In the genomic region with DNA sequence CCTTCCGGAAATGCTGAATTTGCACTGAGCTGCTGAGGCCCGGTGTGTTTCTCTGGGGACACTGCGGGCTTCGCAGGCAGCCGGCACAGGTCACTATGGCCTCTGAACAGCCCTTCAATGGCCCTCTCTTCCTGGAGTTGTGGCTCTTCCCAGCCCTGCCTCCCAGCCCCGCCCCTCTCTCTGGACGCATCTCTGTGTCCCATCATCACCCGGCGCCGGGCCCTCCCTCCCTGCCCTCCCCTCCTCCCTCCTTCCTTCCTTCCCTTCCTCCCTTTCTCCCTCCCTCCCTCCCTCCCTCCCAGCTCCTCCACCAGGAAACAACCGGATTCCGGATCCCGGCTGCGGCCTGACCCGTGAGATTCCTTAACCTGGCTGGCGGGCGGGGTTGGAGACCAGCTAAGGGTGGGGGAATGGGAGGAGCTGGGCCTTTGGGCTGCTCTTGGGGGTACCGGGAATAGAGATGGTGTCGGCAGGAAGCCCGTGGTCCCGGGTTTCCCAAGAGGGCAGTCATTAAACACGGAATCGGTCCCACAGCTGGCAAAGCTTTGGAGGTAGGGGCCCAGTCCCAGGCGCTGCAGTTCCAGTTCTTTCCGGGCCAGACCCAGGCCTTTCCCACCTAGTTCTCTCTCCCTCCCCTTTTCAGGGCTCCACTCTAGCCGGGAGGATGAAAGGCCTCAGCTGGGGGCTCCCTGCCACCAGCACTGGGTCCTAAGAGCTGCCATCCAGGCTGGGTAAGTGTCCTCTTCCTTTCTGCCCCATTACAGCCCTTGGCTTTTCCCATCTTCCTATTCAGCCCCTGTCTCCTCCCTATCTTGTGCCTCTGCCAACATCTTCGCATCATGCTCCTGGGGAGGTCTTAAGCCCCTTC, we compare ENCODE assay signal across 8 mouse cellular contexts. TPM values are rescaled to one million over a fixed set of nuclear protein-coding genes. Genes with fewer than 3 reads are reported as not detected.
A peak's percentile ranks its signal among the peaks of the same experiment; 100 is the strongest.
DNase-seq lines count a peak whose midpoint lies in the region; ATAC-seq and TF ChIP-seq lines count a peak whose summit lies in the region.

Gene Bcl2l2, plus strand, starts transcription at position 224 of the 868 bp plus-strand sequence.
Gene Gm20521, plus strand, starts transcription at position 288 of the 868 bp plus-strand sequence.

- peaks cover 3% of the 10 kb centered on the region; the same call in 1 of the 2 replicates for H3K27me3 ChIP-seq in hindbrain, embryonic 14.5 days (ENCODE audit: control insufficient read depth, insufficient read depth, low read length)

- H3K9me3 ChIP-seq in hindbrain, embryonic 14.5 days (ENCODE audit: control insufficient read depth, low read length): no peaks in the 10 kb centered on the region

- 1% methylated on average over 27 of the region's 27 CpGs for WGBS in hindbrain, embryonic 14.5 days

- peak within 1 kb of the TSS; percentile 93 for H3K27ac ChIP-seq in hindbrain, embryonic 14.5 days
- H3K27ac ChIP-seq in left cerebral cortex, adult 2 months: peak within 1 kb of the TSS; percentile 93

- H3K4me1 ChIP-seq in hindbrain, embryonic 14.5 days (replicated peaks; ENCODE audit: control insufficient read depth, insufficient read depth, low read length): peaks cover 21% of the 10 kb centered on the region

- ATAC-seq in hindbrain, embryonic 14.5 days (ENCODE audit: low FRiP score): peak; percentile 88

- peaks cover 16% of the 10 kb centered on the region for H3K36me3 ChIP-seq in hindbrain, embryonic 14.5 days (replicated peaks; ENCODE audit: control insufficient read depth, insufficient read depth)

- peak within 1 kb of the TSS; percentile 81 for H3K4me2 ChIP-seq in hindbrain, embryonic 14.5 days (replicated peaks)

- H3K4me3 ChIP-seq in hindbrain, embryonic 14.5 days (replicated peaks; ENCODE audit: low read length): peak within 1 kb of the TSS; percentile 51
- H3K4me3 ChIP-seq in left cerebral cortex, adult 2 months: peak within 1 kb of the TSS; percentile 86

- TF ChIP-seq CTCF in left cerebral cortex, adult 2 months (IDR thresholded peaks at IDR 0.05): no peak

- H3K9ac ChIP-seq in hindbrain, embryonic 14.5 days: peak within 1 kb of the TSS; percentile 90

- peak; percentile 86 for DNase-seq in adipocyte (ENCODE audit: low spot score)
- DNase-seq in cerebellum, postnatal 4 days (ENCODE audit: low spot score in 2 of 2): peak; percentile 68 to 83
- peak; percentile 83 for DNase-seq in gastrocnemius, adult 18-20 months (ENCODE audit: low spot score)
- DNase-seq in hindbrain, embryonic 14.5 days (ENCODE audit: low spot score): peak; percentile 75
- peak; percentile 74 to 75 for DNase-seq in left cerebral cortex, adult 2 months (ENCODE audit: extremely low spot score in 1 of 2, low spot score in 2 of 2)
- peak; percentile 90 to 91 for DNase-seq in lung, postnatal 4 days
- DNase-seq in retina, postnatal 7 days (ENCODE audit: low read depth, low spot score): peak; percentile 76
- peak; percentile 74 to 85 for DNase-seq in urinary bladder, postnatal 36 days (ENCODE audit: low spot score in 2 of 2)

- intact Hi-C loops in left cerebral cortex, adult 2 months (cut with DNase I): no loop called here

RNA-seq across cellular contexts. Expression of gene Bcl2l2, which starts in this region (rescaled TPM):
- 10 to 100 TPM; 22.3 to 27.3 TPM for total RNA-seq in gastrocnemius, adult 18-20 months (2021)
- 5.2 and 5.3 TPM in 2 replicates for polyA plus RNA-seq in hindbrain, embryonic 14.5 days (2014; fragmentation: Nextera tagmentation; extraction: Ambion mirVana)
- total RNA-seq in left cerebral cortex, adult 2 months (2021): 100 to 1,000 TPM; 132 to 137 TPM

RNA-seq across cellular contexts. Expression of gene Gm20521, which starts in this region (rescaled TPM):
- 1 to 10 TPM; 2.9 to 3.0 TPM for total RNA-seq in gastrocnemius, adult 18-20 months (2021)
- not detected in 2 replicates for polyA plus RNA-seq in hindbrain, embryonic 14.5 days (2014; fragmentation: Nextera tagmentation; extraction: Ambion mirVana)
- 1 to 10 TPM; 2.8 to 3.7 TPM for total RNA-seq in left cerebral cortex, adult 2 months (2021)

Comparison
In these comparisons a context has a peak if more than half of its experiments do, and no peak if none do; other contexts are left out.
1. Peak in every context shown above with its lines: DNase-seq, ATAC-seq, H3K4me3 ChIP-seq and H3K27ac ChIP-seq.
2. RNA of gene Bcl2l2 (total RNA-seq): 132 to 137 TPM in left cerebral cortex, adult 2 months; 22.3 to 27.3 TPM in gastrocnemius, adult 18-20 months; every median in the first group is over 4 times any median in the second.